In genomic region chr3:49928509-49929263, GRCm38 (mm10) we compare ENCODE assay signal across 11 mouse cellular contexts.
DNase-seq lines count a peak whose midpoint lies in the region; ATAC-seq and TF ChIP-seq lines count a peak whose summit lies in the region.
"Had no signal": no experiment of that assay in that cellular context is flagged by ENCODE, and none has a peak within 500 bp of the region (broad histone marks: within the 10 kb centered on the region; RNA-seq: fewer than 3 reads in every experiment).

No protein-coding gene starts in this region.

- no peak overlapping the region for H3K9ac ChIP-seq in hindbrain, embryonic 11.5 days (ENCODE audit: low read depth, low read length)
- H3K9ac ChIP-seq in hindbrain, embryonic 14.5 days, result no peak overlapping the region
- H3K9ac ChIP-seq in limb, embryonic 14.5 days (ENCODE audit: low read depth, low read length, severe bottlenecking), result no peak overlapping the region
- H3K9ac ChIP-seq: hindbrain, embryonic 13.5 days had no signal

- H3K4me1 ChIP-seq in hindbrain, embryonic 11.5 days (replicated peaks; ENCODE audit: control insufficient read depth, insufficient read depth, low read length), result no peaks in the 10 kb centered on the region
- H3K4me1 ChIP-seq in hindbrain, embryonic 14.5 days (replicated peaks; ENCODE audit: control insufficient read depth, insufficient read depth, low read length), result no peaks in the 10 kb centered on the region
- peaks cover 15% of the 10 kb centered on the region for H3K4me1 ChIP-seq in limb, embryonic 14.5 days (ENCODE audit: control insufficient read depth, insufficient read depth, low read length)
- H3K4me1 ChIP-seq: hindbrain, embryonic 13.5 days had no signal

- H3K27me3 ChIP-seq in hindbrain, embryonic 11.5 days (ENCODE audit: control insufficient read depth, insufficient read depth, low read length), result no peaks in the 10 kb centered on the region
- H3K27me3 ChIP-seq in hindbrain, embryonic 14.5 days (ENCODE audit: control insufficient read depth, insufficient read depth, low read length), result no peaks in the 10 kb centered on the region
- H3K27me3 ChIP-seq in limb, embryonic 14.5 days (ENCODE audit: control insufficient read depth, insufficient read depth, low read length), result no peaks in the 10 kb centered on the region
- H3K27me3 ChIP-seq: hindbrain, embryonic 13.5 days had no signal

- H3K27ac ChIP-seq in hindbrain, embryonic 11.5 days (ENCODE audit: low read depth, low read length), result no peak overlapping the region
- H3K27ac ChIP-seq in hindbrain, embryonic 14.5 days, result no peak overlapping the region
- peak overlapping the region; percentile 38 for H3K27ac ChIP-seq in limb, embryonic 14.5 days (replicated peaks; ENCODE audit: low read depth, low read length)
- H3K27ac ChIP-seq: hindbrain, embryonic 13.5 days had no signal

- DNase-seq in hindbrain, embryonic 11.5 days (ENCODE audit: low spot score), result peak; percentile 23
- DNase-seq in hindbrain, embryonic 14.5 days (ENCODE audit: low spot score), result no peak
- peak; percentile 76 for DNase-seq in embryo, embryonic 10.5 days (ENCODE audit: low spot score)
- peak; percentile 13 for DNase-seq in heart, postnatal 4 days
- peak; percentile 94 for DNase-seq in limb, embryonic 14.5 days (ENCODE audit: low spot score)
- no peak for DNase-seq in left cerebral cortex, postnatal 4 days
- no peak for DNase-seq in cerebellum, postnatal 36 days
- DNase-seq: lung, postnatal 36 days; thymus, adult 2 months had no signal

- no peak overlapping the region for H3K4me3 ChIP-seq in hindbrain, embryonic 11.5 days (ENCODE audit: low read depth, low read length)
- no peak overlapping the region for H3K4me3 ChIP-seq in hindbrain, embryonic 14.5 days (replicated peaks; ENCODE audit: low read length)
- no peak overlapping the region for H3K4me3 ChIP-seq in limb, embryonic 14.5 days (replicated peaks; ENCODE audit: low read length)
- H3K4me3 ChIP-seq: hindbrain, embryonic 13.5 days had no signal

- ATAC-seq in hindbrain, embryonic 11.5 days (ENCODE audit: low FRiP score), result no peak
- ATAC-seq in hindbrain, embryonic 14.5 days (ENCODE audit: low FRiP score), result no peak
- ATAC-seq in limb, embryonic 14.5 days (ENCODE audit: low FRiP score, low read depth), result peak; percentile 93
- ATAC-seq in megakaryocyte, adult 5-6 weeks (ENCODE audit: poor library complexity, severe bottlenecking), result no peak

- H3K4me2 ChIP-seq in hindbrain, embryonic 11.5 days (replicated peaks; ENCODE audit: low read depth, low read length), result no peak overlapping the region
- H3K4me2 ChIP-seq in hindbrain, embryonic 14.5 days (replicated peaks), result no peak overlapping the region
- H3K4me2 ChIP-seq in limb, embryonic 14.5 days (replicated peaks; ENCODE audit: low read depth, low read length, severe bottlenecking), result no peak overlapping the region
- H3K4me2 ChIP-seq: hindbrain, embryonic 13.5 days had no signal

- TF ChIP-seq POLR2A in limb, embryonic 14.5 days (IDR thresholded peaks at IDR 0.05; ENCODE audit: borderline replicate concordance, extremely low read depth, insufficient read depth, insufficient read length), result no peak

- 42% methylated on average over 4 of the region's 4 CpGs for WGBS in hindbrain, embryonic 11.5 days
- 42% methylated on average over 4 of the region's 4 CpGs for WGBS in hindbrain, embryonic 14.5 days
- WGBS in limb, embryonic 14.5 days, result 6% methylated on average over 4 of the region's 4 CpGs

- intact Hi-C loops in left cerebral cortex, postnatal 4 days (cut with DNase I), result no loop called here

- H3K36me3 ChIP-seq in hindbrain, embryonic 11.5 days (ENCODE audit: control insufficient read depth, insufficient read depth, low read length), result no peaks in the 10 kb centered on the region
- no peaks in the 10 kb centered on the region for H3K36me3 ChIP-seq in hindbrain, embryonic 14.5 days (replicated peaks; ENCODE audit: control insufficient read depth, insufficient read depth)
- no peaks in the 10 kb centered on the region for H3K36me3 ChIP-seq in limb, embryonic 14.5 days (ENCODE audit: control insufficient read depth, insufficient read depth, low read length)
- H3K36me3 ChIP-seq: hindbrain, embryonic 13.5 days had no signal

- no peaks in the 10 kb centered on the region for H3K9me3 ChIP-seq in hindbrain, embryonic 11.5 days (ENCODE audit: control insufficient read depth, low read length)
- no peaks in the 10 kb centered on the region for H3K9me3 ChIP-seq in hindbrain, embryonic 14.5 days (ENCODE audit: control insufficient read depth, low read length)
- no peaks in the 10 kb centered on the region for H3K9me3 ChIP-seq in limb, embryonic 14.5 days (ENCODE audit: control insufficient read depth, low read length)
- H3K9me3 ChIP-seq: hindbrain, embryonic 13.5 days had no signal

Comparison
In these comparisons a context has a peak if more than half of its experiments do, and no peak if none do; other contexts are left out.
1. DNase-seq: peak in hindbrain, embryonic 11.5 days (single experiment), embryo, embryonic 10.5 days (single experiment), heart, postnatal 4 days (single experiment) and limb, embryonic 14.5 days (single experiment); none in hindbrain, embryonic 14.5 days (single experiment), left cerebral cortex, postnatal 4 days (single experiment) and cerebellum, postnatal 36 days (0 of 2).